Mouse (Mus musculus): ENCODE results near the gene Lekr1. TPM values are rescaled to one million over a fixed set of nuclear protein-coding genes. Genes with fewer than 3 reads are reported as not detected.
A peak's percentile ranks its signal among the peaks of the same experiment; 100 is the strongest.

Gene Lekr1
- polyA plus RNA-seq, 1 experiment from 2014 or later: 6.4 TPM

- Histone ChIP-seq H3K9me3 (no peaks in the 10 kb centered on the region), H3K36me3 (no peaks in the 10 kb centered on the region), H3K4me2 (no peak overlapping the region), H3K9ac (no peak overlapping the region), H3K27me3 (no peaks in the 10 kb centered on the region), H3K27ac (replicated peaks) (no peak overlapping the region), H3K4me3 (no peak overlapping the region), H3K4me1 (replicated peaks) (peaks cover 20% of the 10 kb centered on the region)
- WGBS: 78% methylated on average over 6 of the region's 6 CpGs
- no peak for ATAC-seq (ENCODE audit: low read depth)
Observed at GRCm38 (mm10) chr3:65869724-65870123, 203.7 kb downstream of the Lekr1 start.

GRCm38 (mm10) chr3:65871188-65871603, 205.2 kb downstream of the Lekr1 start:
- peak overlapping the region; percentile 31 for H3K4me2 ChIP-seq
- H3K9me3 ChIP-seq: no peaks in the 10 kb centered on the region
- H3K27ac ChIP-seq (replicated peaks): peak overlapping the region; percentile 50
- H3K9ac ChIP-seq: no peak overlapping the region; the same call in 1 of the 2 replicates
- peaks cover 20% of the 10 kb centered on the region for H3K4me1 ChIP-seq (replicated peaks)
- peak; percentile 86 for ATAC-seq (ENCODE audit: low read depth)
- no peaks in the 10 kb centered on the region for H3K36me3 ChIP-seq
- no peak overlapping the region for H3K4me3 ChIP-seq
- WGBS: 4% methylated on average over 12 of the region's 12 CpGs
- H3K27me3 ChIP-seq: no peaks in the 10 kb centered on the region

- Histone ChIP-seq H3K4me3 (no peak overlapping the region), H3K27me3 (no peaks in the 10 kb centered on the region), H3K27ac (replicated peaks) (peak overlapping the region; percentile 50), H3K9me3 (no peaks in the 10 kb centered on the region), H3K36me3 (no peaks in the 10 kb centered on the region), H3K4me1 (replicated peaks) (peaks cover 20% of the 10 kb centered on the region), H3K9ac (no peak overlapping the region; the same call in 1 of the 2 replicates), H3K4me2 (peak overlapping the region; percentile 31)
- 25% methylated on average over 10 of the region's 10 CpGs for WGBS
- peak; percentile 70 for ATAC-seq (ENCODE audit: low read depth)
Observed at GRCm38 (mm10) chr3:65871609-65872272, 205.7 kb downstream of the Lekr1 start.

GRCm38 (mm10) chr3:65873093-65873830, 207.2 kb downstream of the Lekr1 start:
- no peaks in the 10 kb centered on the region for H3K9me3 ChIP-seq
- no peak overlapping the region for H3K4me3 ChIP-seq
- no peaks in the 10 kb centered on the region for H3K36me3 ChIP-seq
- no peak overlapping the region for H3K4me2 ChIP-seq
- no peak for ATAC-seq (ENCODE audit: low read depth)
- H3K27me3 ChIP-seq: no peaks in the 10 kb centered on the region
- H3K9ac ChIP-seq: no peak overlapping the region
- H3K27ac ChIP-seq (replicated peaks): no peak overlapping the region
- peaks cover 20% of the 10 kb centered on the region for H3K4me1 ChIP-seq (replicated peaks)
- WGBS: 85% methylated on average over 13 of the region's 13 CpGs

Small RNAs within 50 kb of the gene (microRNA-seq; reads per million reads assigned to microRNA genes)
- not detected for gene Mir8120

Other genes with a start within 250 kb of the Lekr1 start
- gene Tiparp, start 137.8 kb upstream of the Lekr1 start, polyA plus RNA-seq (2015; fragmentation: Nextera tagmentation; extraction: Ambion mirVana): 34.1 and 36.8 TPM in 2 replicates